Mouse (Mus musculus): ENCODE results near the gene Lrba. TPM values are rescaled to one million over a fixed set of nuclear protein-coding genes. Genes with fewer than 3 reads are reported as not detected.

Lrba gene
- polyA plus RNA-seq, 1 experiment from 2014 or later: 5.7 TPM

- H3K9ac ChIP-seq: no peak overlapping the region
- no peaks in the 10 kb centered on the region for H3K4me1 ChIP-seq (replicated peaks)
- H3K9me3 ChIP-seq: no peaks in the 10 kb centered on the region
- no peak overlapping the region for H3K4me2 ChIP-seq
- no peak overlapping the region for H3K27ac ChIP-seq (replicated peaks)
- H3K27me3 ChIP-seq: no peaks in the 10 kb centered on the region
- H3K4me3 ChIP-seq: no peak overlapping the region
- no peaks in the 10 kb centered on the region for H3K36me3 ChIP-seq
- no peak for ATAC-seq (ENCODE audit: low FRiP score, low read depth)
- WGBS: 89% methylated on average over 1 of the region's 1 CpGs
Observed at GRCm38 (mm10) chr3:86275651-86276050, 51.2 kb downstream of the Lrba start.

- H3K27ac ChIP-seq (replicated peaks): no peak overlapping the region
- 38% methylated on average over 8 of the region's 8 CpGs for WGBS
- H3K9me3 ChIP-seq: no peaks in the 10 kb centered on the region
- no peak for ATAC-seq (ENCODE audit: low FRiP score, low read depth)
- no peaks in the 10 kb centered on the region for H3K27me3 ChIP-seq
- H3K4me3 ChIP-seq: no peak overlapping the region
- H3K36me3 ChIP-seq: no peaks in the 10 kb centered on the region
- no peak overlapping the region for H3K9ac ChIP-seq
- H3K4me2 ChIP-seq: no peak overlapping the region
- H3K4me1 ChIP-seq (replicated peaks): no peaks in the 10 kb centered on the region
Observed at GRCm38 (mm10) chr3:86291326-86291725, 66.8 kb downstream of the Lrba start.

- 89% methylated on average over 1 of the region's 1 CpGs for WGBS
- H3K9me3 ChIP-seq: no peaks in the 10 kb centered on the region
- H3K27ac ChIP-seq (replicated peaks): no peak overlapping the region
- no peak for ATAC-seq (ENCODE audit: low FRiP score, low read depth)
- no peak overlapping the region for H3K4me3 ChIP-seq
- H3K9ac ChIP-seq: no peak overlapping the region
- H3K27me3 ChIP-seq: no peaks in the 10 kb centered on the region
- H3K36me3 ChIP-seq: no peaks in the 10 kb centered on the region
- no peaks in the 10 kb centered on the region for H3K4me1 ChIP-seq (replicated peaks)
- H3K4me2 ChIP-seq: no peak overlapping the region
Observed at GRCm38 (mm10) chr3:86294866-86295265, 70.4 kb downstream of the Lrba start.

GRCm38 (mm10) chr3:86296214-86296613, 71.7 kb downstream of the Lrba start:
- Histone ChIP-seq H3K36me3 (no peaks in the 10 kb centered on the region), H3K9me3 (no peaks in the 10 kb centered on the region), H3K4me3 (no peak overlapping the region), H3K27ac (replicated peaks) (no peak overlapping the region), H3K27me3 (no peaks in the 10 kb centered on the region), H3K9ac (no peak overlapping the region), H3K4me2 (no peak overlapping the region), H3K4me1 (replicated peaks) (no peaks in the 10 kb centered on the region)
- WGBS: 49% methylated on average over 8 of the region's 8 CpGs
- no peak for ATAC-seq (ENCODE audit: low FRiP score, low read depth)

- Histone ChIP-seq H3K4me1 (replicated peaks) (no peaks in the 10 kb centered on the region), H3K9me3 (no peaks in the 10 kb centered on the region), H3K4me3 (no peak overlapping the region), H3K27ac (replicated peaks) (no peak overlapping the region), H3K36me3 (peaks cover 9% of the 10 kb centered on the region), H3K4me2 (no peak overlapping the region), H3K27me3 (no peaks in the 10 kb centered on the region), H3K9ac (no peak overlapping the region)
- 73% methylated on average over 2 of the region's 2 CpGs for WGBS
- ATAC-seq (ENCODE audit: low FRiP score, low read depth): no peak
Observed at GRCm38 (mm10) chr3:86308833-86309232, 84.4 kb downstream of the Lrba start.

GRCm38 (mm10) chr3:86310216-86310615, 85.7 kb downstream of the Lrba start:
- Histone ChIP-seq H3K4me2 (no peak overlapping the region), H3K4me3 (no peak overlapping the region), H3K9ac (no peak overlapping the region), H3K4me1 (replicated peaks) (no peaks in the 10 kb centered on the region), H3K27ac (replicated peaks) (no peak overlapping the region), H3K27me3 (no peaks in the 10 kb centered on the region), H3K9me3 (no peaks in the 10 kb centered on the region), H3K36me3 (no peaks in the 10 kb centered on the region)
- 74% methylated on average over 5 of the region's 5 CpGs for WGBS
- ATAC-seq (ENCODE audit: low FRiP score, low read depth): no peak

- H3K9ac ChIP-seq: no peak overlapping the region
- WGBS: 30% methylated on average over 1 of the region's 1 CpGs
Observed at GRCm38 (mm10) chr3:86311406-86311805, 86.9 kb downstream of the Lrba start.

GRCm38 (mm10) chr3:86317636-86318035, 93.2 kb downstream of the Lrba start:
- no peak overlapping the region for H3K4me2 ChIP-seq
- H3K4me3 ChIP-seq: no peak overlapping the region
- H3K4me1 ChIP-seq (replicated peaks): no peaks in the 10 kb centered on the region
- no peaks in the 10 kb centered on the region for H3K9me3 ChIP-seq
- ATAC-seq (ENCODE audit: low FRiP score, low read depth): no peak
- H3K27me3 ChIP-seq: no peaks in the 10 kb centered on the region
- H3K9ac ChIP-seq: no peak overlapping the region
- no peak overlapping the region for H3K27ac ChIP-seq (replicated peaks)
- no peaks in the 10 kb centered on the region for H3K36me3 ChIP-seq
- 93% methylated on average over 5 of the region's 5 CpGs for WGBS

More at GRCm38 (mm10) chr3:86311406-86311805, 86.9 kb downstream of the Lrba start:
- no peak overlapping the region for H3K4me3 ChIP-seq
- no peak overlapping the region for H3K27ac ChIP-seq (replicated peaks)
- H3K4me1 ChIP-seq (replicated peaks): no peaks in the 10 kb centered on the region
- H3K4me2 ChIP-seq: no peak overlapping the region
- H3K27me3 ChIP-seq: no peaks in the 10 kb centered on the region
- H3K9me3 ChIP-seq: no peaks in the 10 kb centered on the region
- no peaks in the 10 kb centered on the region for H3K36me3 ChIP-seq
- no peak for ATAC-seq (ENCODE audit: low FRiP score, low read depth)

- H3K36me3 ChIP-seq: no peaks in the 10 kb centered on the region
- WGBS: 39% methylated on average over 1 of the region's 1 CpGs
- no peaks in the 10 kb centered on the region for H3K9me3 ChIP-seq
- no peak overlapping the region for H3K27ac ChIP-seq (replicated peaks)
- H3K9ac ChIP-seq: no peak overlapping the region
- no peaks in the 10 kb centered on the region for H3K27me3 ChIP-seq
- no peak for ATAC-seq (ENCODE audit: low FRiP score, low read depth)
- H3K4me3 ChIP-seq: no peak overlapping the region
- H3K4me2 ChIP-seq: no peak overlapping the region
- no peaks in the 10 kb centered on the region for H3K4me1 ChIP-seq (replicated peaks)
Observed at GRCm38 (mm10) chr3:86328531-86328930, 104.1 kb downstream of the Lrba start.

- no peak for ATAC-seq (ENCODE audit: low FRiP score, low read depth)
- no peak overlapping the region for H3K4me2 ChIP-seq
- 0 out of 2 replicates have a peak overlapping the region, but pooled peaks have one; percentile 32 for H3K27ac ChIP-seq (replicated peaks)
- H3K27me3 ChIP-seq: no peaks in the 10 kb centered on the region
- H3K9ac ChIP-seq: no peak overlapping the region
- no peaks in the 10 kb centered on the region for H3K4me1 ChIP-seq (replicated peaks)
- WGBS: 15% methylated on average over 5 of the region's 5 CpGs
- no peaks in the 10 kb centered on the region for H3K9me3 ChIP-seq
- H3K4me3 ChIP-seq: no peak overlapping the region
- H3K36me3 ChIP-seq: peaks cover 3% of the 10 kb centered on the region
Observed at GRCm38 (mm10) chr3:86343261-86343660, 118.8 kb downstream of the Lrba start.

- 67% methylated on average over 5 of the region's 5 CpGs for WGBS
- H3K36me3 ChIP-seq: no peaks in the 10 kb centered on the region
- no peaks in the 10 kb centered on the region for H3K4me1 ChIP-seq (replicated peaks)
- no peak overlapping the region for H3K27ac ChIP-seq (replicated peaks)
- no peak overlapping the region for H3K4me2 ChIP-seq
- no peak for ATAC-seq (ENCODE audit: low FRiP score, low read depth)
- no peak overlapping the region for H3K4me3 ChIP-seq
- H3K27me3 ChIP-seq: no peaks in the 10 kb centered on the region
- no peaks in the 10 kb centered on the region for H3K9me3 ChIP-seq
- H3K9ac ChIP-seq: no peak overlapping the region
Observed at GRCm38 (mm10) chr3:86362486-86362885, 138.0 kb downstream of the Lrba start.

- no peaks in the 10 kb centered on the region for H3K36me3 ChIP-seq
- H3K9me3 ChIP-seq: no peaks in the 10 kb centered on the region
- no peak overlapping the region for H3K4me3 ChIP-seq
- no peak overlapping the region for H3K9ac ChIP-seq
- H3K4me2 ChIP-seq: no peak overlapping the region
- ATAC-seq (ENCODE audit: low FRiP score, low read depth): no peak
- 73% methylated on average over 2 of the region's 2 CpGs for WGBS
- no peak overlapping the region for H3K27ac ChIP-seq (replicated peaks)
- H3K27me3 ChIP-seq: no peaks in the 10 kb centered on the region
- no peaks in the 10 kb centered on the region for H3K4me1 ChIP-seq (replicated peaks)
Observed at GRCm38 (mm10) chr3:86371466-86371865, 147.0 kb downstream of the Lrba start.

- Histone ChIP-seq H3K9ac (no peak overlapping the region), H3K27me3 (no peaks in the 10 kb centered on the region), H3K4me3 (no peak overlapping the region), H3K9me3 (no peaks in the 10 kb centered on the region), H3K4me2 (no peak overlapping the region), H3K27ac (replicated peaks) (no peak overlapping the region), H3K36me3 (no peaks in the 10 kb centered on the region), H3K4me1 (replicated peaks) (no peaks in the 10 kb centered on the region)
- no peak for ATAC-seq (ENCODE audit: low FRiP score, low read depth)
- 69% methylated on average over 2 of the region's 2 CpGs for WGBS
Observed at GRCm38 (mm10) chr3:86375276-86375675, 150.8 kb downstream of the Lrba start.
